In the genomic region with DNA sequence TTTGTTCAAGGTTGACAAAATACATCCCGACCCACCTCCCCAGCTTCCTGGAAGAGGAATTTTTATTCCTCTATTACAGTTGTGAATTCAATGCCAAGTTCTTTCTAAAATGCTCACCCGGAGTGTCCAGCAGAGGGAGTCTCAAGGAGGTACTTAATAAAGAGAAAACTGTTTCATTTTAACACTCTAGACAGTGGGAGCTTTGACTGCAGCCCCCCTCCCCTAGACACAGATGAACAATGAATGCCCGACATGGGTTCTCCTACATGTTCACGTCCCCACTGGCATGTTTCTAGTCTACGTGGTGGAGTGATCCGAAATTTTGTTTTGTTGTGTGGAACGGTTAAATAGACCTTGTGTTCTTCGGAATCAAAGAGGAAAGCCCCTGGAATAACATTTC, we compare ENCODE assay signal across 8 mouse cellular contexts. TPM values are rescaled to one million over a fixed set of nuclear protein-coding genes. Genes with fewer than 3 reads are reported as not detected.
A peak's percentile ranks its signal among the peaks of the same experiment; 100 is the strongest.
DNase-seq lines count a peak whose midpoint lies in the region; ATAC-seq and TF ChIP-seq lines count a peak whose summit lies in the region.

No protein-coding gene starts in this region.

- no peak overlapping the region for H3K27ac ChIP-seq in forebrain, embryonic 11.5 days (ENCODE audit: low read depth, low read length)

- no peak for DNase-seq in Patski (ENCODE audit: low read depth, low spot score)
- DNase-seq in c-Kit-positive CD71-positive TER-119-negative erythroid progenitor cells, embryonic 14.5 days (ENCODE audit: low read depth) = peak; percentile 71
- peak; percentile 66 for DNase-seq in forebrain, embryonic 11.5 days (ENCODE audit: low spot score)
- DNase-seq in heart, postnatal 36 days = peak; percentile 52 to 65
- peak; percentile 74 for DNase-seq in layer of hippocampus, adult 11-12 months (ENCODE audit: low spot score)
- peak; percentile 61 for DNase-seq in lung, adult 2 months
- DNase-seq in yolk sac, embryonic 10.5 days (ENCODE audit: low spot score) = no peak

- 4% methylated on average over 8 of the region's 8 CpGs for WGBS in forebrain, embryonic 11.5 days
- WGBS in lung, adult 2 months = 2% methylated on average over 8 of the region's 8 CpGs

- peak overlapping the region; percentile 48 for H3K4me2 ChIP-seq in forebrain, embryonic 11.5 days (ENCODE audit: low read depth, low read length, severe bottlenecking)

- H3K9me3 ChIP-seq in forebrain, embryonic 11.5 days (ENCODE audit: control insufficient read depth, low read length) = no peaks in the 10 kb centered on the region

- POLR2A ChIA-PET in Patski (lab: Charles Lee) = no interaction called here

- TF ChIP-seq POLR2A in lung, adult 2 months (IDR thresholded peaks at IDR 0.05; ENCODE audit: borderline replicate concordance, extremely low read depth, low read depth, low read length) = no peak

- peaks cover 19% of the 10 kb centered on the region for H3K4me1 ChIP-seq in forebrain, embryonic 11.5 days (replicated peaks; ENCODE audit: control insufficient read depth, insufficient read depth, low read length)
- H3K4me1 ChIP-seq in lung, adult 2 months (ENCODE audit: control insufficient read depth, insufficient read depth, low read length) = peaks cover 8% of the 10 kb centered on the region

- no peaks in the 10 kb centered on the region for H3K27me3 ChIP-seq in Patski
- no peaks in the 10 kb centered on the region for H3K27me3 ChIP-seq in forebrain, embryonic 11.5 days (ENCODE audit: control insufficient read depth, insufficient read depth, low read length)

- in situ Hi-C loops in Patski (cut with MboI; ENCODE audit: low pct_unique_long_range_greater_than_20kb) = no loop called here

- peak overlapping the region; percentile 99; the same call in 1 of the 2 replicates for H3K9ac ChIP-seq in forebrain, embryonic 11.5 days (ENCODE audit: low read length)

- intact Hi-C loops in heart, postnatal 36 days (cut with DNase I) = loop anchor here (1.0 to 10.0 kb wide), 2 partner anchors 193 to 331 kb away; a partner anchor contains a TSS

- TF ChIP-seq CTCF in Patski (IDR thresholded peaks at IDR 0.05) = peak; percentile 79
- TF ChIP-seq CTCF in lung, adult 2 months (IDR thresholded peaks at IDR 0.05; ENCODE audit: insufficient read depth, low read length) = 0 out of 2 replicates have a peak, but pooled peaks have one; percentile 34

- peak overlapping the region; percentile 99 for H3K4me3 ChIP-seq in forebrain, embryonic 11.5 days (ENCODE audit: low read depth, low read length)
- peak overlapping the region; percentile 74 for H3K4me3 ChIP-seq in lung, adult 2 months (replicated peaks; ENCODE audit: extremely low read depth, low read depth, low read length)

- CTCF ChIA-PET in Patski (lab: Charles Lee) = interaction anchor here (0.7 to 1.5 kb wide), 5 partner anchors 12 to 116 kb away, joined by 3 to 5 read pairs (median 3); no protein-coding TSS in a partner anchor

- ATAC-seq in Patski = no peak
- ATAC-seq in forebrain, embryonic 11.5 days (replicated peaks; ENCODE audit: low FRiP score) = peak; percentile 51; the same call in 1 of the 2 replicates
- peak; percentile 35; the same call in 1 of the 2 replicates for ATAC-seq in neutrophil, adult 5-6 weeks (ENCODE audit: extremely low read depth, insufficient number of reproducible peaks, low FRiP score, poor library complexity, severe bottlenecking)

- no peaks in the 10 kb centered on the region for H3K36me3 ChIP-seq in forebrain, embryonic 11.5 days (ENCODE audit: control insufficient read depth, insufficient read depth, low read length)

RNA-seq across cellular contexts. Expression of a gene that starts 1.2 kb away (rescaled TPM):
- polyA plus RNA-seq in Patski (2021) = 0.37 TPM
- 1.4 and 1.5 TPM in 2 replicates for polyA plus RNA-seq in forebrain, embryonic 11.5 days (2014; fragmentation: Nextera tagmentation; extraction: Ambion mirVana)
- total RNA-seq in heart, postnatal 36 days (2021) = 1 to 10 TPM; 2.1 TPM
- 7.3 and 9.1 TPM in 2 replicates for polyA plus RNA-seq in lung, adult 2 months (2012; rRNA removed)
- total RNA-seq in neutrophil, adult 5-6 weeks (2017) = 22.3 TPM in 2 replicates

RNA-seq across cellular contexts. Expression of a gene that starts 1.9 kb away (rescaled TPM):
- 28.2 TPM for polyA plus RNA-seq in Patski (2021)
- polyA plus RNA-seq in forebrain, embryonic 11.5 days (2014; fragmentation: Nextera tagmentation; extraction: Ambion mirVana) = 31.0 and 33.5 TPM in 2 replicates
- total RNA-seq in heart, postnatal 36 days (2021) = 100 to 1,000 TPM in 1 of 2 experiments, 10 to 100 TPM in 1; 92.1 to 101 TPM
- 54.8 and 56.1 TPM in 2 replicates for polyA plus RNA-seq in lung, adult 2 months (2012; rRNA removed)
- 12.3 and 17.6 TPM in 2 replicates for total RNA-seq in neutrophil, adult 5-6 weeks (2017)

Comparison
In these comparisons a context has a peak if more than half of its experiments do, and no peak if none do; other contexts are left out.
1. DNase-seq: peak in c-Kit-positive CD71-positive TER-119-negative erythroid progenitor cells, embryonic 14.5 days (single experiment), forebrain, embryonic 11.5 days (single experiment), heart, postnatal 36 days (2 of 2), layer of hippocampus, adult 11-12 months (single experiment) and lung, adult 2 months (single experiment); none in Patski (single experiment) and yolk sac, embryonic 10.5 days (single experiment).